In the genomic region with DNA sequence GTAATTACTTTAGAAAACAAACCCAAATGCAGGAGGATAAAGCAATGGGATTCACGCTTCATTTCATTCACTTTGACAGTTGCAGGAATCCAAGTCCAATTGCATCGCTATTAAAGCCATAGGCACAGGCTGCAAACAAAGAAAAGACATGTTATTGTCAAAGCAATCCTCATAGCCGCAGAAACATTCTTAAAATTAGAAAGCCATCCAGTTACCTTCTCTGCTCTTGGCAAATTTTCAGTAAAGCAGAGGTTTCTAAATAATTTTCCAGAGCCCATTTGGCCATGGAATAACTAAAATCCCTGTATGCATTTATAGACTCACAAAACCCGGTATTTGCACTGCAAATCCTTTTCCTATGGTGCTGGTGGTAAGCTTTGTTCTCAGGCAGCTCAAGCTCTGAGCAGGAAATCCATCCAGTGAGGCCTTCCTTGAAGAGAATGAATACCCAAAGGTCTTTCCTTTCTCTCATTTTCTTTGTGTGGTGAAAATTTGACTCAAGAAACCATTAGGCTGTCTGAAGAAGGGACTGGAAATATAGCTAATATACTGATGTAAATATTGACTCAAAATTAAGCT, we compare ENCODE assay signal across 16 mouse cellular contexts.
DNase-seq lines count a peak whose midpoint lies in the region; ATAC-seq lines count a peak whose summit lies in the region.
"Had no signal": no experiment of that assay in that cellular context is flagged by ENCODE, and none has a peak within 500 bp of the region (broad histone marks: within the 10 kb centered on the region; RNA-seq: fewer than 3 reads in every experiment).

No protein-coding gene starts in this region.

- H3K9me3 ChIP-seq in hindbrain, embryonic 13.5 days, result no peaks in the 10 kb centered on the region
- no peaks in the 10 kb centered on the region for H3K9me3 ChIP-seq in midbrain, embryonic 14.5 days (ENCODE audit: control insufficient read depth, low read length)
- H3K9me3 ChIP-seq: heart, embryonic 15.5 days; limb, embryonic 15.5 days had no signal

- peak overlapping the region; percentile 20; the same call in 1 of the 2 replicates for H3K27ac ChIP-seq in hindbrain, embryonic 13.5 days
- peak overlapping the region; percentile 66 for H3K27ac ChIP-seq in midbrain, embryonic 14.5 days (replicated peaks; ENCODE audit: low read depth, low read length)
- H3K27ac ChIP-seq: heart, embryonic 15.5 days; limb, embryonic 15.5 days; stomach, postnatal 0 days had no signal

- no peaks in the 10 kb centered on the region for H3K27me3 ChIP-seq in hindbrain, embryonic 13.5 days
- no peaks in the 10 kb centered on the region for H3K27me3 ChIP-seq in midbrain, embryonic 14.5 days (ENCODE audit: control insufficient read depth, insufficient read depth, low read length)
- H3K27me3 ChIP-seq: heart, embryonic 15.5 days; limb, embryonic 15.5 days had no signal

- ATAC-seq in hindbrain, embryonic 13.5 days (ENCODE audit: low FRiP score), result no peak
- ATAC-seq in midbrain, embryonic 14.5 days (ENCODE audit: low FRiP score, low TSS enrichment), result no peak
- no peak for ATAC-seq in CD4-positive, CD25-positive, alpha-beta regulatory T cell, adult 4 months

- H3K36me3 ChIP-seq in hindbrain, embryonic 13.5 days, result no peaks in the 10 kb centered on the region
- no peaks in the 10 kb centered on the region for H3K36me3 ChIP-seq in midbrain, embryonic 14.5 days (ENCODE audit: control insufficient read depth, insufficient read depth, low read length)
- H3K36me3 ChIP-seq: heart, embryonic 15.5 days; limb, embryonic 15.5 days had no signal

- WGBS in hindbrain, embryonic 13.5 days, result 27% methylated on average over 4 of the region's 4 CpGs
- 9% methylated on average over 4 of the region's 4 CpGs for WGBS in midbrain, embryonic 14.5 days

- no peak overlapping the region for H3K4me2 ChIP-seq in hindbrain, embryonic 13.5 days
- H3K4me2 ChIP-seq in midbrain, embryonic 14.5 days (ENCODE audit: low read length), result peak overlapping the region; percentile 17; the same call in 1 of the 2 replicates
- H3K4me2 ChIP-seq: heart, embryonic 15.5 days; limb, embryonic 15.5 days had no signal

- peak overlapping the region; percentile 9; the same call in 1 of the 2 replicates for H3K9ac ChIP-seq in hindbrain, embryonic 13.5 days
- peak overlapping the region; percentile 16; the same call in 1 of the 2 replicates for H3K9ac ChIP-seq in midbrain, embryonic 14.5 days (replicated peaks; ENCODE audit: low read length)
- H3K9ac ChIP-seq: heart, embryonic 15.5 days; limb, embryonic 15.5 days had no signal

- H3K4me3 ChIP-seq in hindbrain, embryonic 13.5 days, result no peak overlapping the region
- no peak overlapping the region for H3K4me3 ChIP-seq in midbrain, embryonic 14.5 days (replicated peaks; ENCODE audit: low read depth, low read length)
- H3K4me3 ChIP-seq: heart, embryonic 15.5 days; limb, embryonic 15.5 days had no signal

- DNase-seq in brain, adult 2 months (ENCODE audit: low read depth, low spot score), result peak; percentile 3
- DNase-seq in embryo, embryonic 10.5 days (ENCODE audit: low spot score), result peak; percentile 19
- peak; percentile 63 for DNase-seq in midbrain, embryonic 14.5 days
- DNase-seq in lung, postnatal 4 days, result no peak
- no peak for DNase-seq in layer of hippocampus, postnatal 10 days (ENCODE audit: low spot score in 2 of 2)
- DNase-seq in cerebellum, adult 11-12 months, result no peak
- DNase-seq: cerebellum, postnatal 36 days; kidney, adult 8-10 months; lung, adult 18-20 months; lung, postnatal 36 days; thymus, postnatal 14 days had no signal

- H3K4me1 ChIP-seq in hindbrain, embryonic 13.5 days (replicated peaks), result 0 out of 2 replicates have a peak, but pooled peaks cover 7% of the 10 kb centered on the region
- peaks cover 8% of the 10 kb centered on the region; the same call in 1 of the 2 replicates for H3K4me1 ChIP-seq in midbrain, embryonic 14.5 days (ENCODE audit: control insufficient read depth, insufficient read depth, low read length)
- H3K4me1 ChIP-seq: heart, embryonic 15.5 days; limb, embryonic 15.5 days had no signal

Comparison
In these comparisons a context has a peak if more than half of its experiments do, and no peak if none do; other contexts are left out.
1. DNase-seq: peak in brain, adult 2 months (single experiment), embryo, embryonic 10.5 days (single experiment) and midbrain, embryonic 14.5 days (single experiment); none in lung, postnatal 4 days (0 of 2), layer of hippocampus, postnatal 10 days (0 of 2) and cerebellum, adult 11-12 months (single experiment).